Mouse (Mus musculus) inflammation-experienced regulatory T-cells, adult 6 months (primary cell): ENCODE data around the gene Ceacam5. TPM values are rescaled to one million over a fixed set of nuclear protein-coding genes. Genes with fewer than 3 reads are reported as not detected.

Experiments used
- ATAC-seq: one replicate; pipeline ENCODE4 v1.8.0; 2017
- polyA plus RNA-seq, 3 experiments: library from polyadenylated mRNA; unstranded; fragments of 100-300 nt; shearing (Covaris generic); gene quantifications; one replicate each; pipeline ENCODE4 v1.2.1; 2017

Ceacam5 gene
- not detected for polyA plus RNA-seq

DNA sequence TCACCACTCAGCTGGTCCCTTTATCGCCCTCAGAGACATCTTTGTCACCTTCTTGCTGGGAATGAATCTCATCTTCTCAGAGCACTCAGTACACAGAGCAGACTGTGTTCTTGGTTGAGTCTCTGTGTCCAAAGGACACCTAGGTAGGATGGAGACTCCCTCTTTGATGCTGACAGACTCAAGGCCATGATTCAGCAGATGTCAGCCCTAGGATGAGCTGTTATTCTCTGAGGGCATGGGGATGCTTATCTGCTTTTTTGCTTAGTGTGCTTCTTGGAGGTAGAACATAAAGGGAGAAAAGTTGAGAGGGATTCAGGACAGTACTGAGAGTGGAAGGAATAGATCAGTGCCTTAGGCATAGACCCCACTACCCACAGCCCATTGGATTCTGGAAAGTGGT, at the start of gene Ceacam5:
TSS of gene Ceacam5 (plus strand) at position 301 of the 400 bp plus-strand sequence.
- ATAC-seq: no peak

Other genes with a start within 250 kb of the Ceacam5 start
- not detected for gene Ceacam14, start 99.4 kb downstream of the Ceacam5 start, polyA plus RNA-seq
- not detected for gene Gm5155, start 158.5 kb downstream of the Ceacam5 start, polyA plus RNA-seq